Mouse (Mus musculus) right cerebral cortex, postnatal 14 days (tissue): ENCODE data around the gene Ywhae.

Experiments used
- DNase-seq: peaks from one replicate; pipeline ENCODE4 v3.0.0; 2022

The Ywhae gene

DNA sequence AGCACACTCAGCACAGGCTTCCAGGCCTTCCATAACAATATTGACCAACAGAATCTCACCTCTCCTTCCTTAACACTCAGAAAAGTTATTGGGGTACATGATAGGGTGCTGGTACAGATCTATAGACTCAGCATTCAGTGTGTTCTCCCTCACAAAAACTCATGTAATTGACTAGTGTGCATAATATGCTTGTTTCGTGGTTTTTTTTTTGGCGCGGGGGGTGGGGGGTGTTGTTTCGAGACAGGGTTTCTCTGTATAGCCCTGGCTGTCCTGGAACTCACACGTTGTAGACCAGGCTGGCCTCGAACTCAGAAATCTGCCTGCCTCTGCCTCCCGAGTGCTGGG lies 5.8 kb downstream of the Ywhae start:
- no peak for DNase-seq

DNA sequence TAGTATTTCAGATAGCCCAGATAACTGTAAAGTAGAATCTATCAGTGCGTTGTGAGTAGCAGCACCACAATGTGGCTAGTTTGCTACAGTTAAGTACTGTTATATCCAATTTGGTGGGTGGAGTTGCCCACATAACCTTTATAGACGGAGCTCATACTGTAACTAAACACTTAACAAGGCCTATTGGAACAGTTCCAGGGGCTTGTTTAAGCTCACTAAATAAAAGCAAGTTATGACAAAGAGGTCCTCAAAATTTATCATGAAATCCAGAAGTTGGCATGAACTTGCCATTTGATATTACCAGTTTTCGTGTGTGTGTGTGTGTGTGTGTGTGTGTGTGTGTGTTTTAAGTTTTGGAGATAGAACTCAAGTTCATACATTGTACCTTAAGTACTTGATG lies 7.5 kb downstream of the Ywhae start:
- no peak for DNase-seq

DNA sequence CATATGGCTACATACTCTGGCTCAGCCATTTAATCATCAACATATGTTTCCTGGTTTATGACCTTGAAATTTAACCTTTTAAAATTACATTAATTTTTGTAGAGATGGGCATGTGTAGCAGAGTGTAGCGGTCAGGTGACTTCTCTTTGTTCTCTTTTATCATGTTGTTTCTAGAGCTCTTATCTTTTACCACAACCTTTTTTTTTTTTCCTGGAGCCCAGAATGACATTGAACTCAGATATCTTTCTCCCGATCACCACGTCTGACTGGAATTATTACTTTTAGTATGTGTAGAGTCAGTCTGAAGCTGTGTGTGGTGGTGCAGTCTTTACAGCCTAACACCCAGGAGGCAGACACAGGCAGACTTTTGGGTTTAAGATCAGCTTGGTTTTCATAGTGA lies 8.9 kb downstream of the Ywhae start:
- no peak for DNase-seq

DNA sequence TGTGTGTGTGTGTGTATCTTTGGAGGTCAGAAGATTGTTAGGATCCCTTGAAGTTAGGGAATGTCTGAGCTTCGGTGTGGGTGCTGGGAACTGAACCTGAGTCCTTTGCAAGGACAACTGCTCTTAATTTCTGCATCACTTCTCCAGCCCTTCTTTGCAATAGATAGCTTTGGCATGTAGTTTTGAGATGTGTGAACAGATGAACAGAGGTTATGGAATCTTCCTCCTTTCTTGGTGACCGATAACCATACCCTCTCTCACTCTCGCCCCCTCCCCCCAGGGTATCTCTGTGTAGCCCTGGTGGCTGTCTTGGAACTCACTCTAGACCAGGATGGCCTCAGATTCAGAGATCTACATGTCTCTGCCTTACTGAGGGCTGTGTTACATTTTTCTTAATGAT lies 12.1 kb downstream of the Ywhae start:
- no peak for DNase-seq

DNA sequence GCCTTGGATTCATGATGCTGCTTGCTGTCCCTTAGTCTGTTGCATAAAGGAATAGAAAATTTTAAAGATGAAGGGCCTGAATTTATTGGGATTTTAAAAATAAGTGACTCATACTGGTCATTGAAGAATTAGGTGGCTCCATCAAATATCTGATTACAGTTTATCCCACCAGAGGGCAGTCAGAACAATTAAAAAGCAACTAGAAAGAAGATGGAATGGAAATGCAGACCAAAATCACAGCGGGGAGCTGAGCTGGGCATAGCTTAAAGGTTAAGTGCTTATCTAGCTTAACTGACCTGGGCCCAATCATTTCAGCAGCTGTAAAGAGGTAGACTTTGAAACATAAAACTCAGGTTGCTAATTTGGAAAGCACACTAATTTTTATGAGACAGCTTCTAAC lies 17.9 kb downstream of the Ywhae start:
- DNase-seq: no peak

DNA sequence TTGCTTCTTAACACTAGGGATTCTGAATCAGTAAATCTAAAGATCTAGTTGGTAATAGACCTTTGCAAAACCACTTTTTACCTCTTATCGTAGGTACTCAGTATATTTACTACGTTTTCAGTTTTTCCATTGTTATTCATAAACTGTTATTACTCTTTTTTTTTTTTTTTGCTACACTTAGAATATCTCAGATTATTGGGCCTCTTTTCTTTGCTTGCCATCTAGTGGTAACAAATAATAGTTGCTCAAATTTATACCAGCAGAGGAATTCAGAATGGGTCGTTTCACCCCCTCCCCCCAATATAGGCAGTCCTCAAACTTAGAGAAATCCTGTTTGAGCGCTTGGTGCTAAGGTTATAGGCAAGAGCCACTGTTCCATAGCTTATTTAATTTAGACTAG lies 18.4 kb downstream of the Ywhae start:
- no peak for DNase-seq

DNA sequence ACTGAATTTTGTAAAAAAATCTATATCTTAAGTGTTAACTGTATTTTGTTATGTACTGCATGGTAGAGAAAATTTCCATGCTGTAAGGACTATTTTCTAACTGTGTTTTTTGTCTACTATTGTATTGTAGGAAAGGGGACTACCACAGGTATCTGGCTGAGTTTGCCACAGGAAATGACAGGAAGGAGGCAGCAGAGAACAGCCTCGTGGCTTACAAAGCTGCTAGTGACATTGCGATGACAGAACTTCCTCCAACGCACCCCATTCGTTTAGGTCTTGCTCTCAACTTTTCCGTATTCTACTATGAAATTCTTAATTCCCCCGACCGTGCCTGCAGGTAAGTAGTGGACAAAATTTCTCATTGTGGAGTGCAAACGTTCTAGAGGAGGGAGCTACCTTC lies 24.0 kb downstream of the Ywhae start:
- no peak for DNase-seq

DNA sequence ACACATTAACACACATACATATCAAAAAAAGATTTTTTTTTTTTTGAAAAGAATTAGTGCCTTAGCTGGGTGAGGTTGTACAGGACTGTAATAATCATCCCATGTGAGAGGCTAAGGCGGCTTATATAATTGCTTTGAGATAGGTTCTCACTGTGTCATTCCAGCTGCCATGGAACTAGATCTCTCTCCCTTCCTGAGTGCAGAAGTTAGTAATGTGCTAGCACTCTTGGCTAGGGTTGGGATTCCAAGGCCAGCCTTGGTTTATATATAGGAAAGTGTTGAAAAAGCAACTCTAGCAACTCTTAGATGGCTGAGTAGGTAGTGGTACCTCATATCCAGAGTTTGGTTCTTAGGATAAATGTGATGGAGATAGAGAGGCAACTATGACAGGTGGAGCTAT lies 25.9 kb downstream of the Ywhae start:
- no peak for DNase-seq

DNA sequence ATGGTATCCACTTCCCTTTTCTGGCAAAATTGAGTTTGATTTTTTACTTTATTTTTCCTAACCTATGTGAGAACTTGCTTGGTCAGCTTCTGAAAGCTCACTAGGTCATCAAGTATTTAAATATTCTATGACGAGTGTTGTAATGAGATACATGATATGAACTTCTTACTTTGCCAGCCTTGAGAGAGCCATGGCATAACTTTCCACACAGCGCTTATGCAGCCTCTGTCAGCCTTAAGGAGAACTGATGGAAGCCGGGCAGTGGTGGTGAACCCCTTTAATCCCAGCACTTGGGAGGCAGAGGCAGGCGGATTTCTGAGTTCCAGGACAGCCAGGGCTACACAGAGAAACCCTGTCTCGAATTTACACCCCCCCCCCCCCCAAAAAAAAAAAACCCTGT lies 28.1 kb downstream of the Ywhae start:
- DNase-seq: no peak

DNA sequence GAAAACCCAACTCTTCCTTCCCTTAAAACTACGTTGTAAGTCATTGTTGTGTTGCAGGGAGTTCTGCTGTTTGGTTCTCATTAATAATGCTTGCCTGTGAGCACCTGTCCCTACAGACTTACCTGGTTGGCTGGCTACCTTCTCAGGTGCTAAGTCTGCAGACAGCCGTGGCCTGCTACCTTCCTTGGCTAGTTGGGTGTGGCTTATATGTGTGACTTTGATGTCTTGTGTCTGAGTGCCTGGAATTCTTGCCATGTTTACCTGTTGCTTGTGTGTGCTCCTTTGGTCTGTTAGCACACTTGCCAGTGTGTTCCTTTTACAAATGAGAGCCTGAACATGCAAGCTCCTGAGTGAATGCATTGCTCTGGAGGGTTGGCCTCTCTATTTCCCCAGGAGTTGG lies 30.0 kb downstream of the Ywhae start:
- DNase-seq: no peak

DNA sequence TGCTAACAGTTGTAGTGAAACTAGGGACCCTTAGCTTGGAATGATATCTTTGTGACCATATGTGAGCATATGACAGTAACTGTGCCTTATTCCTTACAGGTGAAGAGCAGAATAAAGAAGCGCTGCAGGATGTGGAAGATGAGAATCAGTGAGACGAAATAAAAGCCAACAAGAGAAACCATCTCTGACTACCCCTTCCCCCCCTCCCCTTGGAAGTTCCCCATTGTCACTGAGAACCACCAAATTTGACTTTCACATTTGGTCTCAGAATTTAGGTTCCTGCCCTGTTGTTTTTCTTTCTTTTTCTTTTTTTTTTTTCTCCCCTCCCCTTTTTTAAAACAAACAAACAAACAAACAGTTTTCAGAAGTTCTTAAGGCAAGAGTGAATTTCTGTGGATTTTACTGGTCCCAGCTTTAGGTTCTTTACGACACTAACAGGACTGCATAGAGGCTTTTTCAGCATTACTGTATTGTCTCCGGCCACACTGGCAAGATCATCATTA lies 31.9 kb downstream of the Ywhae start:
- no peak for DNase-seq

DNA sequence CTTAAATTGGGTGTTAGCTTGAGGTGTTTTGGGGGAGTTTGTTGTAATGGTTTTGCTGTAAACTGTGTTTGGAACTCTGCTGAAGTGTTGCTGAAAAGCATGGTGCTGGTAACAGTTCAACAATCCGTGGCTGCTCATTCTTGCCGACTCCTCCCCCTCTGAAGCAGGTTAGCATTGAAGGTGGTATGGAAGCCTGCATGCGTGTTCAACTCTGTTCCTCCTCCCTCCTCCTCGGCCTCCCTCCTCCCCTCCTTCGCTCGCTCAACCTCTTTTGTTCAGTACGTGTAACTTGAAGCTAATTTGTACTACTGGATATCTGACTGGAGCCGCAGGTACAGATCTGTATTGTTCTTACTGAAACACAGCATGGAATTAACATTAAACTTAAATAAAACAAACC lies 32.5 kb downstream of the Ywhae start:
- DNase-seq: no peak

DNA sequence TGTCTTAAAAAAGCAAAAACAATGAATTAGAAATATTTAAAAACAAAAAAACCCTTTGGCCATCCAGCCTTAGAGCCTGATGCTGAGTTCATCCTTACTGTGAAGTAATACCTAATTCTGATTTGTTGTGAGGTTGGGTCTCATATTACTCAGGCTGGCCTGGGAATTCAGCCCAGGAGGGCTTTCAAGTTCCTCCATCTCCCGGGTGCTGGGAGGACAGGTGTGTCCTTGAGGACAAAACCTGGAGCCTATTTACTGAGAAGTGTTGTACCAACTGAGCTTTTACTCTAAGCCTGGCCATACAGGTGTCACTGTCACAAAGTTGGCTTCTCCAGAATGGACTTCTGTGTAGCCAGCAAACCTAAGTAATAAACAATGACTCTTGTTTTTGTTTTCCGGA lies 34.3 kb downstream of the Ywhae start:
- DNase-seq: no peak

DNA sequence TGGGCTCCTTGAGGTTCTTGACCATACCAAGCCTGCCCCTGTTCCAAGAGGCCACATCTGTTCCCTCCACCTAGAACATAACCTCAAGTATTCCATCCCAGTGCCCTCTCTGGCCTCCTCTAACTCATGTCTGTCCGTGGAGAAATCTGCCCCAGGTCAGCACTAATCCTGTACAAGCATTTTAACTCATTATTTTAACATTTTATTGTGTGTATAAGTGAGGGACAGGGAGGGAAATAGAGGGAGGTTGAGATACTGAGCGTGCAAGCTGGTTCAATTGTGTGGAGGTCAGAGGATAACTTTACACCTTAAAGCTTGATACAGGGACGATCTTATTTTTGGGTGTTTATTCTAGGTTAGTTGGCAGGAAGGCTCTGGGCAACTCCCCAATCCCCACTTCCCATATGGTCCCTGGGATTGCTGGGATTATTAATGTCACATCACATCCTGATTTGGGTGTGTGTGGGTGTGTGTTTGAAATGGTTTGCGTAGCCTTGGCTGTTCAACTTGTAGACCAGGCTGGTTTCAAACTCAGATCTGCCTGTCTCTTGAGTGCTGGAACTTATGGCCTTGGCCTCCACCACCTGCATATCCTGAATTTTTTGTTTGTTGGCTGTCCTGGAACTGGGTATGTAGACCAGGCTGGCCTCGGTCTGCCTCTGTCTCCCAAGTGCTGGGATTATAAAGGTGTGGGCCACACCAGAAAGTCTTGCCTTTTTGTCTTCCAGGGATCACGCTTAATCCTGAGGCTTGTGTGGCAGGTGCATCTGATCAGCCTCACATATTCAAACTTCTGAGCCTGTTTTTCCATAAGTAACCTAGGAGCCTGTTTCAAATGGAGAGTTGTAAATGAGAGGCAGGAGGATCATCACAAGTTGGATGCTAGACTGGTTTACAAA lies 35.7 kb downstream of the Ywhae start:
- DNase-seq: no peak

DNA sequence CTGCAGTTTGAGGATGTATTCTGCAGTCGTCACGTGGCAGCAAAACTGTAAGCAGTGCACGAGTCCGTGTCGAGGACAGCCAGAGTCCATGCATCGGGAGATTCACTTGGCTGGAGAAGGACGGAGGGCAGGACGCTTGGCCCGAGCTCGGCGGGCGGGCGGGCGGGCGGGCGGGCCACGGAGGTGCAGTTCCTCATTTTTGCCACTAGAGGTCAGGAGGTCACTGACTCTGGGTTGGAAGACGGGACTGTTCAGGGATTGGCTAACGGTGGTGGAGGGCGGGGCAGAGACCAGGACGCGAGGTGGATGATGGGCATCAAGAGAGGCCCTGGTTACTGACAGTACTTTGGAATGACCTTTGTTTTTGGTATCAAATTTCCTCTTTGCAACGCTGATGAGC lies 36.5 kb downstream of the Ywhae start:
- DNase-seq: peak; percentile 71

DNA sequence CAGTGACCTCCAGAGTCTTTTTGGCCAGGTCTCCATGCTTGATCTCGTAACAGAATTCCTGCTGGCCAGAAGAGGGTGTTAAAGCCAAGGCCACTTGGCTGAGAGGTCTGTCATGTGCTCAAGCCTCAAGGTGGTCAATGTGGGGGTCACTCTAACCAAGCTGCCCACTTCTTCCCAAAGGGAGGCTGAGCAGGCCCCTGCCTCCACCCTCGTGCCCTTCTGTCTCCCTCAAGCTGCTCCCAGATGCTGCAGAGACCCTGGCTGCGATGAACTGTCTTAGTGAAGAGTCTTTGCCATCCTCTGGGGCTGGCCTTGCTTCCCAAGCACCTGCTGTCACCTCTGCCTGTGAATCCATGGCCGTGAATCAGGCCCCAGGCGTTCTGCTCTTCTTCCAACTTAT lies 39.9 kb downstream of the Ywhae start:
- no peak for DNase-seq

DNA sequence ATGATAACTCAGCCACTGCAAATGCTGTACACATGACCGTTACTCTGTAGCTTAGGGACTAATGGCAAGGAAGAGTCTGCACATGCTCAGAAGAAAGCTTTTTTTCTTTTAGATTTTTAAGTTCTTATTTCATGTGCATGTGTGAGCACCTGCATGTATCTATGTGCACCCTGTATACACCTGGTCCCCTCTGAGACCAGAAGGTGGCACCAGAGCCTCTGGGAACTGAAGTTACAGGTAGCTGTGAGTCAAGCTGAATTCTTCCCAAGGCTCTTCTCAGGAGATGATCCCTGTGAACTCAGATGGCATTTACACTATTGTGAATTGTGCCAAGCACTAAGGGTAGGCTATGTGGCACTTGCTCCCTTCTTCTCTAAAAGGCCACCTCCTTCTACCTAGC lies 43.2 kb downstream of the Ywhae start:
- no peak for DNase-seq

DNA sequence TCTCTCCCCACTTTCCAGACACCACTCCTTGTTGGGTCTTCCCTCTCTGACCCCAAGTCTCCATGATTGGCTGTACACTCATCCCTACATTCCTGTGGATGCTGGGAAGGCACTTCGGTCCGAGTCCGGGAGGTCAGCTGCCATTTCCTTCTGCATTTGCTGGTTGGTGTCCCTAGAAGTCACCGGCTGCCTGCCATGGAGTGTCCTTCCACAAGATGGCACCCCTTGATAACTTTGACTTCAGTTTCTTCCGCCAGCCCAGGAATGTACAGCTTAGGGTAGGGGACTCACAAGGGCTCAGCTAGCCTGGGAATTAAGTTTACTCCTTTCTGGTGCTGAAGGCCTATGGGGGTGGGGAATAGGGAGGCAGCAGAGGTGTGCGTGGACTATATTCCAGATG lies 49.2 kb downstream of the Ywhae start:
- DNase-seq: peak; percentile 65

DNA sequence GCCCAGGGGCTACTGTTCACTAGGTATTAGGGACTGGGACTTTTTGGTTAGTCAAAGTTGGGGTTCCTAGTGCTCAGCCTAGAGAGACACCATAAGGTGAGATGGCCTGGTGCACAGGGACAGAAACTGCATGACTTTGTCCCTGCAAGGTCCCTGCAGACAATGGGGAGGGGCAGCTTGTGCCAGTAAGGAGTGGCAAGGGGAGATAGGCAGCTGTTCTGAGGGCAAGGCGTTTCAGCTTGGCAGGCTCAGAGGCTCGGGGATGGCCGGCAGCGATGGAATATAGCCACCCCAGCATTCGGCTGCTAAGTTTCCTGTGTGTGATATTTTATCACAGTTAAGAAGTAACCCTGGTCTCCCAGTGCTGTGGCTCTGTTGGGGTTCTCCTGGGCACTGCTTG lies 51.1 kb downstream of the Ywhae start:
- DNase-seq: no peak

DNA sequence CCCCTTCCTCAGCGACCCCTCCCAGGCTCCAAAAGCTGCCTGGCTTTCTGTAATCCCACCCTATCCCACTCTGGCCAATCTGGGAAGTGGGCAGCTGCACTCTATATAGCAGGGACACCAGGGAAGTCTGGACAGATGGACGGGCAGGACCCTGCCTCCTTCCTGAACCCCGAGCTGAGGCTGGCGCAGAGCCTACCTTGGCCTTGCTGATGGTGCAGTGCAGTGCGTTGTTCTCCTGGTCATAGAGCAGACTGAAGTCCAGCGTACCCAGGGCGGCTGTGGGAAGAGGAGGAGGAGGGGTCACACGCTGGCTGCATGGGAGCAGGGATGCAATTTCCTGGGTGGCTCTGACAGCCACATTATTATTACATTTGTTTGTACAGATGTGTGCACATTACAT lies 53.2 kb downstream of the Ywhae start:
- no peak for DNase-seq

DNA sequence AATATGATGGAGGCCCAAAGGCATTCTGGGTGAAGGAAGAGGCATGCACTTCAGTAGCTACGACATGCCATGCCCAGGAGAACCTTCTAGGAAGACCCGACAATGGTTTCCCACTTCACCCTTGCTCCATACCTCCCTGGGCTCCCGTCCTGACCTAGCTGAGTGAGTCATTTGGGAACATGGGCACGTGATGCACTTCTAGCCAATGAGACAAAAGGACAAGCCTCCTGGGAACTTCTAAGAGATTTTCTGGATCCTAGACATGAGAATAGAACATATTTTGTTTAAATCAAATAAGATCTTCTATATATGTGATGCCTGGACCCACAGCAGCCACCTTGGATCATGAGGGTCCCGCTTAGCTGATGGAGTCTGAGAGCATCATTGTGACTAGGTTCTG lies 59.9 kb downstream of the Ywhae start:
- DNase-seq: no peak

DNA sequence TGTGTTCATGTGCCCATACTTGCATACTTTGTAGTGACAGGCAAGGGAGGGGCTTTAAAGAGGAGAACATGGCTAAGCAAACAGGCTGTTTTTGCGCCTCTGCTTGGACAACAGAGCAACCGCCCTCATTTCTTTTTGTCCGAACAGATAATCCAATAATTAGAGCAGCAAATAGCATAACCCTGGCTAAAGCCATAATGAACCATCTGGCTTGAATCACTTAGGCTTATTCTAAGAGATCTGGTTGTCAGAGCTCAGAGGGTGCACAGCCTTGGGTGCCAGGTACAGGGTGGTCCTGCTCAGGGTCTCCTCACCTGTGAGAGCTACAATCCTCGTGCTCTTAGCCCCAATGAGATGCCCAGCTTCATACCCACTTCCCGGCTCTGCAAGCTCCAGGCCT lies 60.7 kb downstream of the Ywhae start:
- no peak for DNase-seq

DNA sequence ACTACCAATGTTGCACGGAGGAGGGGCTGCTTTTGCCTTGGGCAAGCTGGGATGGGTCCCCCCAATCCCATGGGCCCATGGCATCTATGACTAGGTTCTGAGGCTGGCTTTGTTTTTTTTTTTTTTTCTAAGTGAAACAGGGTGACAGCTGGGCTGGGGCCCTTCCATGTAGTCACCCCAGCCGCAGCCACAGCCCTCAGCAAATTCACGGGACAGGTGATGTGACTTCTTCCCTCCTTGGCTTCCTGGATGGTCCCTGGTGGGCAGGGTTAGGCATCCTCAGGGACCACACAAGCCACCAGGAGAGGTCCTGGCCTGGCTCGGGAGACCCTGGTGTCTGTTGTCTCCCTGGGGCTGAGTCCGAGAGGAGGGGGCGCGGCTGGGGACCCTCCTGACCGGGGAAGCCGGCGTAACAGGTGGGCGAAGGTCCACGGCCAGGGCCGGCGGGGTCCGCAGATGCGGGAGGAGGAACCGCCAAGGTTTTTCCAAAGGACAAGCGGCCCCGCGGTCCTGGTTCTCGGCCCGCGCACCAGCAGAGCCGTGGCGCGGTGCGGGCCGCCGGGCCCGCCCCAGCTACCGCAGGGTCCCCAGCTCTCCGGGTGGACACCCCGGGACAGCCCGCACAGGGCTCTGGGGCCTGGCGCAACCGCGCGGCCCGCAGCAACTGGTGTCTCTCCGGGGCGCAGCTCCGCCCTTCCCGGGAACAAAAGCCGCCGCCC lies 62.1 kb downstream of the Ywhae start:
- no peak for DNase-seq

DNA sequence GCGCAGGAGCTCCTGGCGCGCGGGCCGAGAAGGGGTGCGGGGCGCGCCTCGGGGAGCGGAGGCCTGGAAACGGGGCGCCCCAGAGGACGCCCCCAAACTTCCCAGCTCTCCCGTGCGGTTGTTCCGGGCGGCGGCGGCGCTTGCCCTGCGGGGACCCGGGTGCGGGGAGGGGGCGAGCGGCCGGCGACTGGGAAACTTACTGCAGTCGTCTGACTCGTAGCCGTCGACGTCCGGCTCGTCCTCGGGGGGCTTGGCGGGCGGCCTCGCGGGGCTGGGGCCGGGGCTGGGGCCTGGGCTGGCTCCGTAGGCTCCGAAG lies 62.6 kb downstream of the Ywhae start:
- no peak for DNase-seq

DNA sequence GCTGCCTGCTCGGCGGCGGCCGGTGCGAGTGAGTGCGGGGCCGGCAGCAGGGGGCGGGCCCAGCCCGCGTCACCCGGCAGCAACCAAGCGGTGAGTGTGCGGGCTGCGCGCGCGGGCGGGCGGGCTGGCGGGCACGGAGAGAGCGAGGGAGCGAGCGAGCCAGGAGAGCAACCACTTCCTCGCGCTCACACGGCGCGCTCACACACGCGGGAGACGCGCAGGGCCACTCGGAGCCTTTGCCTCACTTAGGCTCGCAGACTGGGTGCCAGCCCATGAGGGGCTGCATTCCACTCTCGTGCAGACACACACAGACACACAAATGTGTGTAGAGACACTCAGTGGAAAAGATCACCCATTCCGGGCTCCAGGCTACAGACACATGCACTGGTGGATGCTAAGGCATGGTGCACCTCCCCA lies 63.4 kb downstream of the Ywhae start, which contains the start of gene Doc2b:
Doc2b (minus strand) TSS at position 21 of the 417 bp plus-strand sequence.
- peak; percentile 74 for DNase-seq
